Mouse (Mus musculus): Measurements from ENCODE around the gene Otof. TPM values are rescaled to one million over a fixed set of nuclear protein-coding genes. Genes with fewer than 3 reads are reported as not detected.

Gene Otof
- polyA plus RNA-seq, 1 experiment from 2014 or later, result not detected

GRCm38 (mm10) chr5:30444327-30444895, 17.3 kb downstream of the Otof start:
- Histone ChIP-seq H3K4me3 (ENCODE audit: low read depth, low read length) (no peak overlapping the region), H3K27ac (ENCODE audit: low read length) (no peak overlapping the region), H3K27me3 (ENCODE audit: control insufficient read depth, insufficient read depth, low read depth, low read length) (no peaks in the 10 kb centered on the region), H3K4me1 (ENCODE audit: control insufficient read depth, low read depth, low read length) (no peaks in the 10 kb centered on the region), H3K36me3 (ENCODE audit: control insufficient read depth, insufficient read depth) (no peaks in the 10 kb centered on the region), H3K9me3 (replicated peaks; ENCODE audit: control insufficient read depth, low read length) (no peaks in the 10 kb centered on the region), H3K4me2 (ENCODE audit: low read depth, low read length) (no peak overlapping the region), H3K9ac (ENCODE audit: low read depth, low read length) (no peak overlapping the region)
- 69% methylated on average over 13 of the region's 13 CpGs for WGBS (ENCODE audit: insufficient replicate concordance)
- no peak for ATAC-seq (ENCODE audit: low read depth)

- H3K4me1 ChIP-seq (ENCODE audit: control insufficient read depth, low read depth, low read length), result no peaks in the 10 kb centered on the region
- H3K9ac ChIP-seq (ENCODE audit: low read depth, low read length), result no peak overlapping the region
- no peaks in the 10 kb centered on the region for H3K27me3 ChIP-seq (ENCODE audit: control insufficient read depth, insufficient read depth, low read depth, low read length)
- H3K36me3 ChIP-seq (ENCODE audit: control insufficient read depth, insufficient read depth), result no peaks in the 10 kb centered on the region
- no peak overlapping the region for H3K4me2 ChIP-seq (ENCODE audit: low read depth, low read length)
- no peaks in the 10 kb centered on the region for H3K9me3 ChIP-seq (replicated peaks; ENCODE audit: control insufficient read depth, low read length)
- H3K4me3 ChIP-seq (ENCODE audit: low read depth, low read length), result no peak overlapping the region
- no peak overlapping the region for H3K27ac ChIP-seq (ENCODE audit: low read length)
- no peak for ATAC-seq (ENCODE audit: low read depth)
- WGBS (ENCODE audit: insufficient replicate concordance), result 53% methylated on average over 5 of the region's 5 CpGs
Observed at GRCm38 (mm10) chr5:30442196-30442595, 19.5 kb downstream of the Otof start.

- no peak for ATAC-seq (ENCODE audit: low read depth)
- Histone ChIP-seq H3K36me3 (ENCODE audit: control insufficient read depth, insufficient read depth) (no peaks in the 10 kb centered on the region), H3K27ac (ENCODE audit: low read length) (no peak overlapping the region), H3K27me3 (ENCODE audit: control insufficient read depth, insufficient read depth, low read depth, low read length) (no peaks in the 10 kb centered on the region), H3K4me3 (ENCODE audit: low read depth, low read length) (no peak overlapping the region), H3K9ac (ENCODE audit: low read depth, low read length) (no peak overlapping the region), H3K4me1 (ENCODE audit: control insufficient read depth, low read depth, low read length) (no peaks in the 10 kb centered on the region), H3K9me3 (replicated peaks; ENCODE audit: control insufficient read depth, low read length) (no peaks in the 10 kb centered on the region), H3K4me2 (ENCODE audit: low read depth, low read length) (no peak overlapping the region)
- WGBS (ENCODE audit: insufficient replicate concordance), result 63% methylated on average over 8 of the region's 8 CpGs
Observed at GRCm38 (mm10) chr5:30440308-30440906, 21.3 kb downstream of the Otof start.

GRCm38 (mm10) chr5:30438931-30439330, 22.8 kb downstream of the Otof start:
- no peak overlapping the region for H3K9ac ChIP-seq (ENCODE audit: low read depth, low read length)
- no peaks in the 10 kb centered on the region for H3K4me1 ChIP-seq (ENCODE audit: control insufficient read depth, low read depth, low read length)
- no peak for ATAC-seq (ENCODE audit: low read depth)
- no peaks in the 10 kb centered on the region for H3K9me3 ChIP-seq (replicated peaks; ENCODE audit: control insufficient read depth, low read length)
- H3K4me2 ChIP-seq (ENCODE audit: low read depth, low read length), result no peak overlapping the region
- H3K27me3 ChIP-seq (ENCODE audit: control insufficient read depth, insufficient read depth, low read depth, low read length), result no peaks in the 10 kb centered on the region
- no peaks in the 10 kb centered on the region for H3K36me3 ChIP-seq (ENCODE audit: control insufficient read depth, insufficient read depth)
- H3K4me3 ChIP-seq (ENCODE audit: low read depth, low read length), result no peak overlapping the region
- 37% methylated on average over 2 of the region's 2 CpGs for WGBS (ENCODE audit: insufficient replicate concordance)
- no peak overlapping the region for H3K27ac ChIP-seq (ENCODE audit: low read length)

GRCm38 (mm10) chr5:30427406-30427805, 34.3 kb downstream of the Otof start:
- Histone ChIP-seq H3K9ac (ENCODE audit: low read depth, low read length) (no peak overlapping the region), H3K4me1 (ENCODE audit: control insufficient read depth, low read depth, low read length) (no peaks in the 10 kb centered on the region), H3K27me3 (ENCODE audit: control insufficient read depth, insufficient read depth, low read depth, low read length) (no peaks in the 10 kb centered on the region), H3K27ac (ENCODE audit: low read length) (no peak overlapping the region), H3K36me3 (ENCODE audit: control insufficient read depth, insufficient read depth) (no peaks in the 10 kb centered on the region), H3K9me3 (replicated peaks; ENCODE audit: control insufficient read depth, low read length) (no peaks in the 10 kb centered on the region), H3K4me2 (ENCODE audit: low read depth, low read length) (no peak overlapping the region), H3K4me3 (ENCODE audit: low read depth, low read length) (no peak overlapping the region)
- WGBS (ENCODE audit: insufficient replicate concordance), result 64% methylated on average over 6 of the region's 6 CpGs
- ATAC-seq (ENCODE audit: low read depth), result no peak

- Histone ChIP-seq H3K27ac (ENCODE audit: low read length) (no peak overlapping the region), H3K27me3 (ENCODE audit: control insufficient read depth, insufficient read depth, low read depth, low read length) (no peaks in the 10 kb centered on the region), H3K36me3 (ENCODE audit: control insufficient read depth, insufficient read depth) (no peaks in the 10 kb centered on the region), H3K4me1 (ENCODE audit: control insufficient read depth, low read depth, low read length) (no peaks in the 10 kb centered on the region), H3K9ac (ENCODE audit: low read depth, low read length) (no peak overlapping the region), H3K9me3 (replicated peaks; ENCODE audit: control insufficient read depth, low read length) (no peaks in the 10 kb centered on the region), H3K4me2 (ENCODE audit: low read depth, low read length) (no peak overlapping the region), H3K4me3 (ENCODE audit: low read depth, low read length) (no peak overlapping the region)
- ATAC-seq (ENCODE audit: low read depth), result no peak
- WGBS (ENCODE audit: insufficient replicate concordance), result 24% methylated on average over 8 of the region's 8 CpGs
Observed at GRCm38 (mm10) chr5:30423572-30424244, 38.0 kb downstream of the Otof start.

GRCm38 (mm10) chr5:30423121-30423520, 38.6 kb downstream of the Otof start:
- no peak for ATAC-seq (ENCODE audit: low read depth)

GRCm38 (mm10) chr5:30416665-30417064, 45.1 kb downstream of the Otof start:
- H3K4me3 ChIP-seq (ENCODE audit: low read depth, low read length), result no peak overlapping the region
- H3K9ac ChIP-seq (ENCODE audit: low read depth, low read length), result no peak overlapping the region
- H3K27ac ChIP-seq (ENCODE audit: low read length), result no peak overlapping the region
- H3K4me2 ChIP-seq (ENCODE audit: low read depth, low read length), result no peak overlapping the region
- no peaks in the 10 kb centered on the region for H3K4me1 ChIP-seq (ENCODE audit: control insufficient read depth, low read depth, low read length)
- H3K27me3 ChIP-seq (ENCODE audit: control insufficient read depth, insufficient read depth, low read depth, low read length), result no peaks in the 10 kb centered on the region
- no peak for ATAC-seq (ENCODE audit: low read depth)
- no peaks in the 10 kb centered on the region for H3K9me3 ChIP-seq (replicated peaks; ENCODE audit: control insufficient read depth, low read length)
- H3K36me3 ChIP-seq (ENCODE audit: control insufficient read depth, insufficient read depth), result no peaks in the 10 kb centered on the region
- WGBS (ENCODE audit: insufficient replicate concordance), result 54% methylated on average over 5 of the region's 5 CpGs

More at GRCm38 (mm10) chr5:30423121-30423520, 38.6 kb downstream of the Otof start:
- WGBS (ENCODE audit: insufficient replicate concordance), result 59% methylated on average over 4 of the region's 4 CpGs
- no peaks in the 10 kb centered on the region for H3K27me3 ChIP-seq (ENCODE audit: control insufficient read depth, insufficient read depth, low read depth, low read length)
- no peaks in the 10 kb centered on the region for H3K36me3 ChIP-seq (ENCODE audit: control insufficient read depth, insufficient read depth)
- H3K27ac ChIP-seq (ENCODE audit: low read length), result no peak overlapping the region
- H3K4me2 ChIP-seq (ENCODE audit: low read depth, low read length), result no peak overlapping the region
- H3K9me3 ChIP-seq (replicated peaks; ENCODE audit: control insufficient read depth, low read length), result no peaks in the 10 kb centered on the region
- H3K4me3 ChIP-seq (ENCODE audit: low read depth, low read length), result no peak overlapping the region
- H3K9ac ChIP-seq (ENCODE audit: low read depth, low read length), result no peak overlapping the region
- no peaks in the 10 kb centered on the region for H3K4me1 ChIP-seq (ENCODE audit: control insufficient read depth, low read depth, low read length)

GRCm38 (mm10) chr5:30415876-30416275, 45.9 kb downstream of the Otof start:
- no peaks in the 10 kb centered on the region for H3K4me1 ChIP-seq (ENCODE audit: control insufficient read depth, low read depth, low read length)
- H3K4me2 ChIP-seq (ENCODE audit: low read depth, low read length), result no peak overlapping the region
- H3K9me3 ChIP-seq (replicated peaks; ENCODE audit: control insufficient read depth, low read length), result no peaks in the 10 kb centered on the region
- no peak overlapping the region for H3K4me3 ChIP-seq (ENCODE audit: low read depth, low read length)
- no peak for ATAC-seq (ENCODE audit: low read depth)
- H3K27ac ChIP-seq (ENCODE audit: low read length), result no peak overlapping the region
- H3K36me3 ChIP-seq (ENCODE audit: control insufficient read depth, insufficient read depth), result no peaks in the 10 kb centered on the region
- 48% methylated on average over 4 of the region's 4 CpGs for WGBS (ENCODE audit: insufficient replicate concordance)
- no peaks in the 10 kb centered on the region for H3K27me3 ChIP-seq (ENCODE audit: control insufficient read depth, insufficient read depth, low read depth, low read length)
- H3K9ac ChIP-seq (ENCODE audit: low read depth, low read length), result no peak overlapping the region

Measured in liver, embryonic 16.5 days (tissue).